Mouse (Mus musculus): ENCODE results near the gene Nup107. TPM values are rescaled to one million over a fixed set of nuclear protein-coding genes. Genes with fewer than 3 reads are reported as not detected.
"Not testable (repeated sequence)": the region's sequence is repeated elsewhere in the genome, so short reads cannot be mapped to it uniquely, and the experiment has no call there.

Gene Nup107
- polyA plus RNA-seq, 1 experiment from 2014 or later: 35.6 TPM

- no peaks in the 10 kb centered on the region for H3K9me3 ChIP-seq (replicated peaks)
- H3K4me3 ChIP-seq: no peak overlapping the region
- no peaks in the 10 kb centered on the region for H3K4me1 ChIP-seq (replicated peaks)
- H3K4me2 ChIP-seq: no peak overlapping the region
- no peak for ATAC-seq (replicated peaks; ENCODE audit: insufficient number of reproducible peaks, insufficient read depth, low FRiP score, low read depth)
- H3K36me3 ChIP-seq: peaks cover 81% of the 10 kb centered on the region
- no peak overlapping the region for H3K9ac ChIP-seq
- no peak overlapping the region for H3K27ac ChIP-seq
- 91% methylated on average over 10 of the region's 10 CpGs for WGBS
- no peaks in the 10 kb centered on the region for H3K27me3 ChIP-seq
These were observed 32.5 kb downstream of the Nup107 start for GRCm38 (mm10) chr10:117759844-117760630.

DNA sequence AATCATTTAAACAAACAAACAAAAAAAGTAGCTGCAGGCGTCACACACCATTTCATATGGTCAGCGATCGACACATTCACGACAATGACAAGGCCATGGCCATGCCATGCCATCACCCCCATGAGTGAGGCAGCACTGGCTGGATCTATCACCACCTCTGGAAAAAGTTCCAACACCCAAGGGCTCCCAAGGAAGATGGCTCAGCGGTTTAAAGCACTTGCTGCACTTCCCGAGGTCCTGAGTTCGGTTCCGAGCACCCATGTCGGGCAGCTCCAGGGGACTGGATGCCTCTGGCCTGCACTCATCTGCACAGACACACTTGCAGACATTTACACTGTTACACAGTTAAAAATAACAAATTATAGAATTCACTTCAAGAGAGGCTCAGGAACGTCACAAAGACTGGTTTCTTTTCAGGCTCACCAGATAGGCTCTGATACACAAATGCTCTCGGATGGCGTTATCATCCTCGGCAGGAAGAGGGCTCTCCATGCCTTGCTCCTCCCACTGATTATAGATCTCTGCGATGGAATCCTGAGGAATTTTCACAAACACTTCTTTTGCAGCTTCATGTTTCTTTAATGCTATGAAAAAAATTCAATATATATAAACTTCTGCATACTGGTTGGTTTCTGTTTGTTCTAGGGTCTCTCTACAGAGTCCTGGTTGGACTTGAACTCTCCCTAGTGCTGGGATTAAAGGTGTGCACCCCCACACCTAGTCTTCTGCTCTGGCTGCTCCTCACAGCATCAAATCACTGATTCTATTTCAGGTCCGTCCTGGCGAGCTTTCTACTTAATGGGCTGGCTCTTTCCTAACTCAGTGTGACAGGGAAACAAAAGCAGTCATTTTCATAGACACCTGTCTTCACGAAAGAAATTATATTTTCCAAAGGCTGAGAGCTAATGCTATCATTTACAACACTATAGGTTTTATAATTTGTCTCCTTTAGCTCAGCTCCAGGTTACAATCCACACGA lies 33.5 kb downstream of the Nup107 start:
- Histone ChIP-seq H3K4me1 (replicated peaks) (no peaks in the 10 kb centered on the region), H3K27ac (no peak overlapping the region), H3K36me3 (peaks cover 78% of the 10 kb centered on the region), H3K9ac (no peak overlapping the region), H3K4me3 (no peak overlapping the region), H3K4me2 (no peak overlapping the region), H3K27me3 (no peaks in the 10 kb centered on the region), H3K9me3 (replicated peaks) (no peaks in the 10 kb centered on the region)
- 87% methylated on average over 18 of the region's 18 CpGs for WGBS
- ATAC-seq (replicated peaks; ENCODE audit: insufficient number of reproducible peaks, insufficient read depth, low FRiP score, low read depth): no peak

- not testable (repeated sequence) for H3K9ac ChIP-seq; H3K9me3 ChIP-seq (replicated peaks); H3K4me3 ChIP-seq; ATAC-seq (replicated peaks; ENCODE audit: insufficient number of reproducible peaks, insufficient read depth, low FRiP score, low read depth); H3K4me2 ChIP-seq; H3K27me3 ChIP-seq; H3K27ac ChIP-seq; H3K4me1 ChIP-seq (replicated peaks)
- WGBS: 95% methylated on average over 3 of the region's 3 CpGs
- H3K36me3 ChIP-seq: peaks cover 72% of the 10 kb centered on the region
These were observed 34.2 kb downstream of the Nup107 start for GRCm38 (mm10) chr10:117758344-117758743.

- Histone ChIP-seq H3K27ac (no peak overlapping the region), H3K27me3 (no peaks in the 10 kb centered on the region), H3K4me2 (no peak overlapping the region), H3K36me3 (peaks cover 72% of the 10 kb centered on the region), H3K9me3 (replicated peaks) (no peaks in the 10 kb centered on the region), H3K9ac (no peak overlapping the region), H3K4me1 (replicated peaks) (no peaks in the 10 kb centered on the region), H3K4me3 (no peak overlapping the region)
- WGBS: 94% methylated on average over 7 of the region's 7 CpGs
- ATAC-seq (replicated peaks; ENCODE audit: insufficient number of reproducible peaks, insufficient read depth, low FRiP score, low read depth): no peak
These were observed 34.6 kb downstream of the Nup107 start for GRCm38 (mm10) chr10:117757796-117758342.

GRCm38 (mm10) chr10:117757259-117757658 lies 35.2 kb downstream of the Nup107 start:
- ATAC-seq (replicated peaks; ENCODE audit: insufficient number of reproducible peaks, insufficient read depth, low FRiP score, low read depth): no peak
- H3K4me1 ChIP-seq (replicated peaks): no peaks in the 10 kb centered on the region
- H3K9me3 ChIP-seq (replicated peaks): no peaks in the 10 kb centered on the region
- H3K4me2 ChIP-seq: no peak overlapping the region
- H3K27ac ChIP-seq: no peak overlapping the region
- H3K9ac ChIP-seq: no peak overlapping the region
- H3K36me3 ChIP-seq: peaks cover 76% of the 10 kb centered on the region
- H3K4me3 ChIP-seq: no peak overlapping the region
- no peaks in the 10 kb centered on the region for H3K27me3 ChIP-seq
- WGBS: 92% methylated on average over 1 of the region's 1 CpGs

- no peak overlapping the region for H3K9ac ChIP-seq
- no peak overlapping the region for H3K4me3 ChIP-seq
- whole genome bisulfite sequencing: 91% methylated on average over 5 of the region's 5 CpGs
- peaks cover 74% of the 10 kb centered on the region for H3K36me3 ChIP-seq
- H3K27me3 ChIP-seq: no peaks in the 10 kb centered on the region
- no peak overlapping the region for H3K4me2 ChIP-seq
- H3K27ac ChIP-seq: no peak overlapping the region
- no peak for ATAC-seq (replicated peaks; ENCODE audit: insufficient number of reproducible peaks, insufficient read depth, low FRiP score, low read depth)
- H3K4me1 ChIP-seq (replicated peaks): no peaks in the 10 kb centered on the region
- no peaks in the 10 kb centered on the region for H3K9me3 ChIP-seq (replicated peaks)
These were observed 35.7 kb downstream of the Nup107 start for GRCm38 (mm10) chr10:117756784-117757183.

GRCm38 (mm10) chr10:117755799-117756467 lies 36.6 kb downstream of the Nup107 start:
- no peaks in the 10 kb centered on the region for H3K27me3 ChIP-seq
- peaks cover 74% of the 10 kb centered on the region for H3K36me3 ChIP-seq
- H3K27ac ChIP-seq: no peak overlapping the region
- H3K9me3 ChIP-seq (replicated peaks): no peaks in the 10 kb centered on the region
- WGBS: 86% methylated on average over 11 of the region's 11 CpGs
- ATAC-seq (replicated peaks; ENCODE audit: insufficient number of reproducible peaks, insufficient read depth, low FRiP score, low read depth): no peak
- H3K4me2 ChIP-seq: no peak overlapping the region
- no peak overlapping the region for H3K4me3 ChIP-seq
- H3K4me1 ChIP-seq (replicated peaks): no peaks in the 10 kb centered on the region
- H3K9ac ChIP-seq: no peak overlapping the region

DNA sequence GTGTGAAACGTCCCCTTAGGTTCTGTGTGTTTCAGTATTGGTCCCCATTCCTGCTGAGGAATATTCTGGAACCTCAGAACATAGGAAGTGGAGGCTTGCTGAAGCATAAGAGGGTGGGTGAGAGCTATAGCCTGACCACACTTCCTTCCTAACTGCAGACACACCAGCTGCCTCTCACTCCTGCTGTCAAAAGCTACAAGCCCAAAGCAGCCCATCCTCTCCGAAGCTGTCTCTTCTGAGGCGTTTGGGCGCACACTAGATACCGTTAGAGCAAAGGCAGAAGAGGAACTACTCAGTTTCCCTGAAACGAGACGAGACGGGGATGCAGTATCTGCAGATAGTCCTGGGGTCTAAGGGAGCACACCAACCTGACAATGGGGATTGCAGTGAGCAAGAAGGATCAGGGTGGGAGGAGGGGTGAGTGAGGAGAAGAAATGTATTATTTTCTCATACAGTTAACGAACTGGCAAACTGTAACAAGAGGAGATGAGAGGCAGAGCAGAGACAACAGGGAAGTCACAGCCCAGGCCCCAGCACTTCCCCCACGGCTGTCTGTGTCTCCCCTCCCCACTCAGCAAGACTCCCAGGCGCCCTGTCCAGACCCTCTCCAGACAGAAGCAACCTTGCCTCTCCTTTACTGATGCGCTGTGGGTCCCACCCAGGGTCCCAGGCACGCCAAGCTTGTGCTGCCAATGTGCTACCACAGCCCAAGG lies 37.3 kb downstream of the Nup107 start:
- WGBS: 81% methylated on average over 13 of the region's 13 CpGs
- Histone ChIP-seq H3K4me1 (replicated peaks) (no peaks in the 10 kb centered on the region), H3K4me3 (no peak overlapping the region), H3K9me3 (replicated peaks) (no peaks in the 10 kb centered on the region), H3K4me2 (no peak overlapping the region), H3K36me3 (peaks cover 72% of the 10 kb centered on the region), H3K9ac (no peak overlapping the region), H3K27ac (no peak overlapping the region), H3K27me3 (no peaks in the 10 kb centered on the region)
- no peak; the same call in 1 of the 2 replicates for ATAC-seq (replicated peaks; ENCODE audit: insufficient number of reproducible peaks, insufficient read depth, low FRiP score, low read depth)

- Histone ChIP-seq H3K4me3 (no peak overlapping the region), H3K27ac (no peak overlapping the region), H3K4me1 (replicated peaks) (no peaks in the 10 kb centered on the region), H3K9me3 (replicated peaks) (no peaks in the 10 kb centered on the region), H3K9ac (no peak overlapping the region), H3K27me3 (no peaks in the 10 kb centered on the region), H3K4me2 (no peak overlapping the region), H3K36me3 (peaks cover 72% of the 10 kb centered on the region)
- 94% methylated on average over 7 of the region's 7 CpGs for WGBS
- ATAC-seq (replicated peaks; ENCODE audit: insufficient number of reproducible peaks, insufficient read depth, low FRiP score, low read depth): no peak
These were observed 37.9 kb downstream of the Nup107 start for GRCm38 (mm10) chr10:117754609-117754940.

GRCm38 (mm10) chr10:117753711-117754608 lies 38.5 kb downstream of the Nup107 start:
- Histone ChIP-seq H3K27me3 (no peaks in the 10 kb centered on the region), H3K9me3 (replicated peaks) (no peaks in the 10 kb centered on the region), H3K27ac (no peak overlapping the region), H3K9ac (no peak overlapping the region), H3K4me3 (no peak overlapping the region), H3K36me3 (peaks cover 71% of the 10 kb centered on the region), H3K4me1 (replicated peaks) (no peaks in the 10 kb centered on the region), H3K4me2 (no peak overlapping the region)
- 90% methylated on average over 8 of the region's 8 CpGs for WGBS
- ATAC-seq (replicated peaks; ENCODE audit: insufficient number of reproducible peaks, insufficient read depth, low FRiP score, low read depth): no peak

All from heart, embryonic 15.5 days (tissue).